30 mouse cellular contexts compared by ENCODE assay signal in the genomic region with DNA sequence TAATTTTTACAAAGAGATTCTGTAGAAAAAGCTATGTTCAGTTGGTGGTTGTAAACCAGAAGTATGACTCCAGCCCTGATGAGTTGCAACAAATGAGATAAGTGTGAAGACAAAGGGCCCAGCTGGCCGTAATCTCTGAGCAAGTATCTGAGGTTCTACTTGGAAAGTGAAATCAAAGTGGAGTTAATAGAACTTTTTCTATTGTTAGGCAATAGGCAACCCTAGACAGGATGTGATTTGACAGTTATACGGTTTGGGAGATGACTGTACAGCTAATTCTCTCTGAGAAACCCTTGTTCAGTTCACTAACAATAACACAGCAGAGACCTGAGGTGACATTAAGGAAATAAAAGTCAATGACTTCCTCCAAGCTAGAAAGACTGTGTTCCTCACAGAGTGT.
A peak's percentile ranks its signal among the peaks of the same experiment; 100 is the strongest.
DNase-seq lines count a peak whose midpoint lies in the region; ATAC-seq and TF ChIP-seq lines count a peak whose summit lies in the region.
"Had no signal": no experiment of that assay in that cellular context is flagged by ENCODE, and none has a peak within 500 bp of the region (broad histone marks: within the 10 kb centered on the region; RNA-seq: fewer than 3 reads in every experiment).

No protein-coding gene starts in this region.

- no peak for TF ChIP-seq CTCF in lung, embryonic 14.5 days (IDR thresholded peaks at IDR 0.05; ENCODE audit: low read depth)

- WGBS in lung, embryonic 14.5 days = 60% methylated on average over 2 of the region's 2 CpGs

- H3K27ac ChIP-seq in lung, embryonic 14.5 days (ENCODE audit: low read depth) = no peak overlapping the region
- H3K27ac ChIP-seq: embryonic facial prominence, embryonic 13.5 days; forebrain, embryonic 13.5 days; hindbrain, embryonic 13.5 days; intestine, embryonic 15.5 days; limb, embryonic 12.5 days; macrophage; neural tube, embryonic 12.5 days; stomach, embryonic 15.5 days had no signal

- no peak overlapping the region for H3K9ac ChIP-seq in lung, embryonic 14.5 days
- H3K9ac ChIP-seq: embryonic facial prominence, embryonic 13.5 days; forebrain, embryonic 13.5 days; hindbrain, embryonic 13.5 days; intestine, embryonic 15.5 days; limb, embryonic 12.5 days; liver, postnatal 0 days; neural tube, embryonic 12.5 days; stomach, embryonic 15.5 days had no signal

- no peaks in the 10 kb centered on the region for H3K36me3 ChIP-seq in lung, embryonic 14.5 days (ENCODE audit: insufficient read depth)
- H3K36me3 ChIP-seq: embryonic facial prominence, embryonic 13.5 days; hindbrain, embryonic 13.5 days; intestine, embryonic 15.5 days; limb, embryonic 12.5 days; neural tube, embryonic 12.5 days; stomach, embryonic 15.5 days had no signal

- H3K9me3 ChIP-seq in lung, embryonic 14.5 days (ENCODE audit: low read depth, low read length) = no peaks in the 10 kb centered on the region
- H3K9me3 ChIP-seq: embryonic facial prominence, embryonic 13.5 days; forebrain, embryonic 13.5 days; hindbrain, embryonic 13.5 days; intestine, embryonic 15.5 days; limb, embryonic 12.5 days; neural tube, embryonic 12.5 days; stomach, embryonic 15.5 days had no signal

- no peaks in the 10 kb centered on the region for H3K4me1 ChIP-seq in lung, embryonic 14.5 days (ENCODE audit: insufficient read depth)
- H3K4me1 ChIP-seq: embryonic facial prominence, embryonic 13.5 days; forebrain, embryonic 13.5 days; hindbrain, embryonic 13.5 days; intestine, embryonic 15.5 days; limb, embryonic 12.5 days; neural tube, embryonic 12.5 days; stomach, embryonic 15.5 days had no signal

- H3K27me3 ChIP-seq in lung, embryonic 14.5 days (ENCODE audit: insufficient read depth, low read length) = no peaks in the 10 kb centered on the region
- H3K27me3 ChIP-seq: embryonic facial prominence, embryonic 13.5 days; forebrain, embryonic 13.5 days; hindbrain, embryonic 13.5 days; intestine, embryonic 15.5 days; limb, embryonic 12.5 days; neural tube, embryonic 12.5 days; stomach, embryonic 15.5 days had no signal

- ATAC-seq in lung, embryonic 14.5 days (ENCODE audit: insufficient read depth) = no peak
- ATAC-seq: forebrain, embryonic 13.5 days; intestine, embryonic 15.5 days; liver, postnatal 0 days had no signal

- H3K4me3 ChIP-seq in lung, embryonic 14.5 days (ENCODE audit: low read depth, low read length) = no peak overlapping the region
- H3K4me3 ChIP-seq: embryonic facial prominence, embryonic 13.5 days; erythroblast, embryonic 14.5 days; forebrain, embryonic 13.5 days; hindbrain, embryonic 13.5 days; intestine, embryonic 15.5 days; layer of hippocampus, adult 2 months; limb, embryonic 12.5 days; neural tube, embryonic 12.5 days; stomach, embryonic 15.5 days had no signal

- DNase-seq in lung, embryonic 14.5 days = peak; percentile 1
- DNase-seq in lung, postnatal 36 days = no peak
- DNase-seq in CD4-positive, CD25-positive, alpha-beta regulatory T cell, adult 2 months (ENCODE audit: low read depth, low spot score) = peak; percentile 45
- DNase-seq in induced T-regulatory cell, adult 2 months (ENCODE audit: low read depth) = peak; percentile 65
- peak; percentile 47 for DNase-seq in naive thymus-derived CD4-positive, alpha-beta T cell, adult 2 months (ENCODE audit: low read depth)
- no peak for DNase-seq in frontal cortex, postnatal 10 days (ENCODE audit: low spot score in 2 of 2)
- DNase-seq in adrenal gland, adult (ENCODE audit: inconsistent age in 2 of 2, low spot score in 1 of 2) = no peak
- no peak for DNase-seq in retina, postnatal 1 day
- DNase-seq: adrenal gland, adult 8-10 months; B cell, adult 2 months; cerebellum, adult 18-20 months; cerebellum, postnatal 25 days; embryo, embryonic 11 days; kidney, adult 9 months; kidney, postnatal 25 days; liver, postnatal 0 days; thymus, postnatal 36 days had no signal

- H3K4me2 ChIP-seq in lung, embryonic 14.5 days = no peak overlapping the region
- H3K4me2 ChIP-seq: embryonic facial prominence, embryonic 13.5 days; forebrain, embryonic 13.5 days; heart, embryonic 11.5 days; hindbrain, embryonic 13.5 days; intestine, embryonic 15.5 days; limb, embryonic 12.5 days; liver, embryonic 11.5 days; midbrain, embryonic 11.5 days; neural tube, embryonic 12.5 days; stomach, embryonic 15.5 days had no signal

Comparison
In these comparisons a context has a peak if more than half of its experiments do, and no peak if none do; other contexts are left out.
1. DNase-seq: peak in lung, embryonic 14.5 days (single experiment), CD4-positive, CD25-positive, alpha-beta regulatory T cell, adult 2 months (single experiment), induced T-regulatory cell, adult 2 months (single experiment) and naive thymus-derived CD4-positive, alpha-beta T cell, adult 2 months (single experiment); none in lung, postnatal 36 days (single experiment), frontal cortex, postnatal 10 days (0 of 2), adrenal gland, adult (0 of 2) and retina, postnatal 1 day (single experiment).